ENCODE assay signal across 13 mouse cellular contexts in genomic region chr5:123148073-123148722, GRCm38 (mm10). TPM values are rescaled to one million over a fixed set of nuclear protein-coding genes. Genes with fewer than 3 reads are reported as not detected.
DNase-seq lines count a peak whose midpoint lies in the region; ATAC-seq lines count a peak whose summit lies in the region.
"Had no signal": no experiment of that assay in that cellular context is flagged by ENCODE, and none has a peak within 500 bp of the region (broad histone marks: within the 10 kb centered on the region; RNA-seq: fewer than 3 reads in every experiment).

No protein-coding gene starts in this region.

- peak overlapping the region; percentile 15; the same call in 1 of the 2 replicates for H3K4me3 ChIP-seq in forebrain, embryonic 10.5 days
- no peak overlapping the region for H3K4me3 ChIP-seq in forebrain, embryonic 11.5 days (ENCODE audit: low read depth, low read length)
- H3K4me3 ChIP-seq in megakaryocyte, embryonic 14.5 days (replicated peaks): peak overlapping the region; percentile 90
- H3K4me3 ChIP-seq in forebrain, embryonic 12.5 days (replicated peaks): no peak overlapping the region
- H3K4me3 ChIP-seq in midbrain, embryonic 14.5 days (replicated peaks; ENCODE audit: low read depth, low read length): no peak overlapping the region

- ATAC-seq in forebrain, embryonic 11.5 days (replicated peaks; ENCODE audit: low FRiP score): no peak
- no peak for ATAC-seq in megakaryocyte, adult 5-6 weeks (ENCODE audit: poor library complexity, severe bottlenecking)
- ATAC-seq in forebrain, embryonic 12.5 days (ENCODE audit: low FRiP score): no peak
- no peak for ATAC-seq in midbrain, embryonic 14.5 days (ENCODE audit: low FRiP score, low TSS enrichment)

- H3K27ac ChIP-seq in forebrain, embryonic 10.5 days: 0 out of 2 replicates have a peak overlapping the region, but pooled peaks have one; percentile 48
- H3K27ac ChIP-seq in forebrain, embryonic 11.5 days (ENCODE audit: low read depth, low read length): no peak overlapping the region
- H3K27ac ChIP-seq in forebrain, embryonic 12.5 days: no peak overlapping the region
- no peak overlapping the region for H3K27ac ChIP-seq in midbrain, embryonic 14.5 days (replicated peaks; ENCODE audit: low read depth, low read length)
- H3K27ac ChIP-seq: hindbrain, embryonic 14.5 days had no signal

- H3K9ac ChIP-seq in forebrain, embryonic 11.5 days (ENCODE audit: low read length): no peak overlapping the region
- no peak overlapping the region; the same call in 1 of the 2 replicates for H3K9ac ChIP-seq in forebrain, embryonic 12.5 days
- 0 out of 2 replicates have a peak overlapping the region, but pooled peaks have one; percentile 14 for H3K9ac ChIP-seq in midbrain, embryonic 14.5 days (replicated peaks; ENCODE audit: low read length)
- H3K9ac ChIP-seq: hindbrain, embryonic 14.5 days had no signal

- H3K4me2 ChIP-seq in forebrain, embryonic 11.5 days (ENCODE audit: low read depth, low read length, severe bottlenecking): no peak overlapping the region
- H3K4me2 ChIP-seq in forebrain, embryonic 12.5 days: peak overlapping the region; percentile 1; the same call in 1 of the 2 replicates
- H3K4me2 ChIP-seq in midbrain, embryonic 14.5 days (ENCODE audit: low read length): peak overlapping the region; percentile 60; the same call in 1 of the 2 replicates

- no peak for DNase-seq in forebrain, embryonic 10.5 days (ENCODE audit: extremely low spot score, low spot score)
- DNase-seq in forebrain, embryonic 11.5 days (ENCODE audit: low spot score): no peak
- DNase-seq in midbrain, embryonic 14.5 days: no peak
- no peak for DNase-seq in spleen, adult 18-20 months
- DNase-seq in c-Kit-positive CD71-positive TER-119-positive erythroid progenitor cells, embryonic 14.5 days (ENCODE audit: low spot score): no peak
- DNase-seq: embryo, embryonic 11 days; kidney, postnatal 36 days had no signal

- H3K4me1 ChIP-seq in forebrain, embryonic 10.5 days: peaks cover 74% of the 10 kb centered on the region
- H3K4me1 ChIP-seq in forebrain, embryonic 11.5 days (replicated peaks; ENCODE audit: control insufficient read depth, insufficient read depth, low read length): peaks cover 25% of the 10 kb centered on the region
- H3K4me1 ChIP-seq in megakaryocyte, embryonic 14.5 days: peaks cover 93% of the 10 kb centered on the region
- H3K4me1 ChIP-seq in forebrain, embryonic 12.5 days: peaks cover 74% of the 10 kb centered on the region
- peaks cover 52% of the 10 kb centered on the region for H3K4me1 ChIP-seq in midbrain, embryonic 14.5 days (ENCODE audit: control insufficient read depth, insufficient read depth, low read length)

- no peaks in the 10 kb centered on the region for H3K27me3 ChIP-seq in forebrain, embryonic 10.5 days (ENCODE audit: poor library complexity, severe bottlenecking)
- no peaks in the 10 kb centered on the region for H3K27me3 ChIP-seq in forebrain, embryonic 11.5 days (ENCODE audit: control insufficient read depth, insufficient read depth, low read length)
- no peaks in the 10 kb centered on the region for H3K27me3 ChIP-seq in megakaryocyte, embryonic 14.5 days (replicated peaks)
- H3K27me3 ChIP-seq in forebrain, embryonic 12.5 days: no peaks in the 10 kb centered on the region
- no peaks in the 10 kb centered on the region for H3K27me3 ChIP-seq in midbrain, embryonic 14.5 days (ENCODE audit: control insufficient read depth, insufficient read depth, low read length)

- H3K9me3 ChIP-seq in forebrain, embryonic 10.5 days: no peaks in the 10 kb centered on the region
- no peaks in the 10 kb centered on the region for H3K9me3 ChIP-seq in forebrain, embryonic 11.5 days (ENCODE audit: control insufficient read depth, low read length)
- H3K9me3 ChIP-seq in megakaryocyte, embryonic 14.5 days: no peaks in the 10 kb centered on the region
- H3K9me3 ChIP-seq in forebrain, embryonic 12.5 days: no peaks in the 10 kb centered on the region
- H3K9me3 ChIP-seq in midbrain, embryonic 14.5 days (ENCODE audit: control insufficient read depth, low read length): no peaks in the 10 kb centered on the region

- 87% methylated on average over 25 of the region's 25 CpGs for WGBS in forebrain, embryonic 10.5 days
- WGBS in forebrain, embryonic 11.5 days: 88% methylated on average over 24 of the region's 25 CpGs
- WGBS in forebrain, embryonic 12.5 days: 85% methylated on average over 25 of the region's 25 CpGs
- WGBS in midbrain, embryonic 14.5 days: 82% methylated on average over 25 of the region's 25 CpGs

- peaks cover 93% of the 10 kb centered on the region for H3K36me3 ChIP-seq in forebrain, embryonic 10.5 days (replicated peaks)
- peaks cover 16% of the 10 kb centered on the region; the same call in 1 of the 2 replicates for H3K36me3 ChIP-seq in forebrain, embryonic 11.5 days (ENCODE audit: control insufficient read depth, insufficient read depth, low read length)
- peaks cover 91% of the 10 kb centered on the region for H3K36me3 ChIP-seq in megakaryocyte, embryonic 14.5 days (replicated peaks; ENCODE audit: low read length)
- H3K36me3 ChIP-seq in forebrain, embryonic 12.5 days (replicated peaks): peaks cover 77% of the 10 kb centered on the region
- H3K36me3 ChIP-seq in midbrain, embryonic 14.5 days (ENCODE audit: control insufficient read depth, insufficient read depth, low read length): peaks cover 64% of the 10 kb centered on the region

RNA-seq across cellular contexts. Expression of gene Setd1b, which starts 6.2 kb away (rescaled TPM):
- polyA plus RNA-seq in forebrain, embryonic 10.5 days (2016; fragmentation: Nextera tagmentation; extraction: Ambion mirVana): 7.6 and 8.1 TPM in 2 replicates
- polyA plus RNA-seq in forebrain, embryonic 11.5 days (2014; fragmentation: Nextera tagmentation; extraction: Ambion mirVana): 13.9 and 15.0 TPM in 2 replicates
- polyA plus RNA-seq in megakaryocyte, embryonic 14.5 days (2012; ENCODE audit: insufficient read depth, low replicate concordance): 20.8 and 52.6 TPM in 2 replicates
- 40.4 and 44.9 TPM in 2 replicates for total RNA-seq in megakaryocyte, adult 5-6 weeks (2015)
- total RNA-seq in megakaryocyte, adult 5-6 weeks (2017): 4.1 and 8.7 TPM in 2 replicates
- 13.1 and 13.6 TPM in 2 replicates for polyA plus RNA-seq in forebrain, embryonic 12.5 days (2016; fragmentation: Nextera tagmentation; extraction: Ambion mirVana)
- polyA plus RNA-seq in midbrain, embryonic 14.5 days (2014; fragmentation: Nextera tagmentation; extraction: Ambion mirVana): 14.2 and 15.0 TPM in 2 replicates

RNA-seq across cellular contexts. Expression of gene Rhof, which starts 15.7 kb away (rescaled TPM):
- polyA plus RNA-seq in forebrain, embryonic 10.5 days (2016; fragmentation: Nextera tagmentation; extraction: Ambion mirVana): 1.2 and 1.5 TPM in 2 replicates
- 1.2 and 1.9 TPM in 2 replicates for polyA plus RNA-seq in forebrain, embryonic 11.5 days (2014; fragmentation: Nextera tagmentation; extraction: Ambion mirVana)
- 21.3 and 61.2 TPM in 2 replicates for polyA plus RNA-seq in megakaryocyte, embryonic 14.5 days (2012; ENCODE audit: insufficient read depth, low replicate concordance)
- total RNA-seq in megakaryocyte, adult 5-6 weeks (2015): 5.4 and 7.6 TPM in 2 replicates
- total RNA-seq in megakaryocyte, adult 5-6 weeks (2017): 6.4 and 6.5 TPM in 2 replicates
- 1.9 and 2.8 TPM in 2 replicates for polyA plus RNA-seq in forebrain, embryonic 12.5 days (2016; fragmentation: Nextera tagmentation; extraction: Ambion mirVana)
- polyA plus RNA-seq in midbrain, embryonic 14.5 days (2014; fragmentation: Nextera tagmentation; extraction: Ambion mirVana): 7.1 and 8.9 TPM in 2 replicates

RNA-seq across cellular contexts. Expression of gene Psmd9, which starts 21.0 kb away (rescaled TPM):
- polyA plus RNA-seq in forebrain, embryonic 10.5 days (2016; fragmentation: Nextera tagmentation; extraction: Ambion mirVana): 80.5 and 84.6 TPM in 2 replicates
- polyA plus RNA-seq in forebrain, embryonic 11.5 days (2014; fragmentation: Nextera tagmentation; extraction: Ambion mirVana): 68.5 and 77.8 TPM in 2 replicates
- 86.5 and 87.0 TPM in 2 replicates for polyA plus RNA-seq in megakaryocyte, embryonic 14.5 days (2012; ENCODE audit: insufficient read depth, low replicate concordance)
- total RNA-seq in megakaryocyte, adult 5-6 weeks (2015): 14.0 and 24.6 TPM in 2 replicates
- total RNA-seq in megakaryocyte, adult 5-6 weeks (2017): 9.6 and 20.4 TPM in 2 replicates
- polyA plus RNA-seq in forebrain, embryonic 12.5 days (2016; fragmentation: Nextera tagmentation; extraction: Ambion mirVana): 66.5 and 71.6 TPM in 2 replicates
- 51.3 and 61.2 TPM in 2 replicates for polyA plus RNA-seq in midbrain, embryonic 14.5 days (2014; fragmentation: Nextera tagmentation; extraction: Ambion mirVana)

RNA-seq across cellular contexts. Expression of gene Hpd, which starts 34.3 kb away (rescaled TPM):
- 0.31 TPM in 1 of 2 replicates, not detected in the other for polyA plus RNA-seq in forebrain, embryonic 10.5 days (2016; fragmentation: Nextera tagmentation; extraction: Ambion mirVana)
- not detected in 2 replicates for polyA plus RNA-seq in forebrain, embryonic 11.5 days (2014; fragmentation: Nextera tagmentation; extraction: Ambion mirVana)
- not detected in 2 replicates for polyA plus RNA-seq in megakaryocyte, embryonic 14.5 days (2012; ENCODE audit: insufficient read depth, low replicate concordance)
- not detected in 2 replicates for total RNA-seq in megakaryocyte, adult 5-6 weeks (2015)
- not detected in 2 replicates for total RNA-seq in megakaryocyte, adult 5-6 weeks (2017)
- not detected in 2 replicates for polyA plus RNA-seq in forebrain, embryonic 12.5 days (2016; fragmentation: Nextera tagmentation; extraction: Ambion mirVana)
- not detected in 2 replicates for polyA plus RNA-seq in midbrain, embryonic 14.5 days (2014; fragmentation: Nextera tagmentation; extraction: Ambion mirVana)
- total RNA-seq: left cerebral cortex, postnatal 25 days had no signal
- polyA plus RNA-seq: frontal cortex, adult 2 months; hindbrain, embryonic 14.5 days had no signal

Comparison
In these comparisons a context has a peak if more than half of its experiments do, and no peak if none do; other contexts are left out.
1. H3K4me3 ChIP-seq: peak in forebrain, embryonic 10.5 days (single experiment) and megakaryocyte, embryonic 14.5 days (single experiment); none in forebrain, embryonic 11.5 days (single experiment), forebrain, embryonic 12.5 days (single experiment) and midbrain, embryonic 14.5 days (single experiment).